Mouse (Mus musculus) testis, adult 2 months (tissue): ENCODE results near the gene Nr1h2.

Experiments
- CTCF ChIP-seq: fragments of 200-500 bp; IDR thresholded peaks from 2 replicates; pipeline ENCODE4 v1.5.1; 2012; ENCODE audit warnings: low read depth, mild to moderate bottlenecking, inconsistent platforms, low read length, moderate library complexity; ENCODE audit not compliant: control insufficient read depth, insufficient read depth, insufficient replicate concordance
- POLR2A ChIP-seq: fragments of 200-500 bp; IDR thresholded peaks from 2 replicates; pipeline ENCODE4 v1.6.1; 2012; ENCODE audit warnings: low read depth, mild to moderate bottlenecking, inconsistent platforms, low read length, moderate library complexity; ENCODE audit not compliant: control insufficient read depth

GRCm38 (mm10) chr7:44529518-44529917, 24.2 kb downstream of the Nr1h2 start:
- TF ChIP-seq CTCF, result no peak
- no peak for TF ChIP-seq POLR2A
